Mouse (Mus musculus): ENCODE results near the gene Clcn1. TPM values are rescaled to one million over a fixed set of nuclear protein-coding genes. Genes with fewer than 3 reads are reported as not detected.

Clcn1 gene
- polyA plus RNA-seq, 1 experiment from 2014 or later, result 1.2 TPM

DNA sequence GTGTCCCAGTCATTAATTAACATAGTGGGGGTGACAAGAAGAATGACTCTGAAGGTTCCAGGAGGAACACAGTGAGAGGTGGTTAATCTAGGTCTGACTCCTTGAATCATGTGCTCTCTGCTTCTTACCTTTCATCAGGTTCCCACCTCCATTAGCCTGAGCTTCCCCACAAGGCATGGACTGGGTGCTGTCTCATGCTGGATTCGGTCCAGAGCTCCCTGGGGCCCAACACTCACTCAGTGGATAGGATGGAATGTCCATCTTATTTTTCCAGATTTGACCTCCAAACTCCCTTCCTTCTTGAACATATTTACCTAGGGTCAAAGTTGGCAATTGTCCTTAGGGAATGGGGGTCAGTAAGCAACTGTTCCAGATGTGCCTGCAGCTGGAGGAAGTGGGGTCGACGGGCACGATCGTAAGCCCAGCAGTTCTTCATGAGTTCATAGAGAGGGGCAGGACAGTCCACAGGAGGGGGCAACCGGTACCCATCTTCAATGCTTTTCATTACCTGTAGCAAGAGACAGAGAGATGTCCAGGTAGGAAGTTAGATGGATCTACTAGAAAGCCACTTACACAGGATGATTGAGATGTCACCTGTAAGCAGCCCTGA is 73.9 kb downstream of the Clcn1 start:
- no peak for ATAC-seq (ENCODE audit: low FRiP score)
- Histone ChIP-seq H3K27ac (replicated peaks) (no peak overlapping the region), H3K4me1 (0 out of 2 replicates have a peak, but pooled peaks cover 4% of the 10 kb centered on the region), H3K27me3 (replicated peaks) (no peaks in the 10 kb centered on the region), H3K9ac (replicated peaks) (no peak overlapping the region), H3K36me3 (peaks cover 49% of the 10 kb centered on the region), H3K4me2 (no peak overlapping the region), H3K9me3 (replicated peaks) (no peaks in the 10 kb centered on the region), H3K4me3 (replicated peaks) (no peak overlapping the region)
- 95% methylated on average over 6 of the region's 6 CpGs for WGBS

DNA sequence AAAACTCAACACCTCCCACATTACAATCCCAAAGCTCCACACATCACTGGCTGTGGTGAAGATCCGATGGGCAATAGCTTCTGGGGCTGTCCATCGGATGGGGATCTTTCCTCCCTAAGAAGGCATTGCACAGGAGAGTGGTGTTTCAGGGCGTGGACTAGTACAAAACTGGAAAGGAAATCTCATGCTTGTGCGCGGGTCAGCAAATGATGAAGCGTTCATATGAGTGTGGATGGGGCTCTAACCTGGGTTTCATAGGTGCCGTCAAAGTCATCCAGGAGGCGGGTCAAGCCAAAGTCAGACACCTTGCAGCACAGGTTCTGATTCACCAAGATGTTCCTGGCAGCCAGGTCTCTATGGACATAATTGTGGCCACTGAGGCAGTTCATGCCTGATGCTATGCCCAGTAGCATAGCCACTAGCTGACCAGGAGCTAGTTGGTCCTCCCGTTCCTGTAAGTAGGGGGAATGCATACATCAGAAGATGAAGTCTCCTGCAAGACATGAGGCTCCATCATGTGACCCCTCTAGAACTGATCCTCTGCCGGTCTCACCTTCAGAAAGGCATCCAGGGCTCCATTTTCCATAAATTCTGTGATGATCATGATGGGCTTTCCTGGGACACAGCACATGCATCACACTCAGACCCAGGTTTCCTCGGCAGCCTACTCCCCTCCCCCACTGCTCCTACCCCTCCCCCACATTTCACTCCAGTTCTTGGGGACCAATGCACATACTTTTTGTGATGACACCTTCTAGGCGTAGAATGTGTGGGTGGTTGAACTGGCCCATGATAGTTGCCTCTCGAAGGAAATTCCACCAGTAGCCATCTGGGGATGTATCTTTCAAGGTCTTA is 74.8 kb downstream of the Clcn1 start:
- Histone ChIP-seq H3K27ac (replicated peaks) (no peak overlapping the region), H3K36me3 (peaks cover 42% of the 10 kb centered on the region), H3K4me3 (replicated peaks) (no peak overlapping the region), H3K4me2 (no peak overlapping the region), H3K9ac (replicated peaks) (no peak overlapping the region), H3K4me1 (0 out of 2 replicates have a peak, but pooled peaks cover 4% of the 10 kb centered on the region), H3K9me3 (replicated peaks) (no peaks in the 10 kb centered on the region), H3K27me3 (replicated peaks) (no peaks in the 10 kb centered on the region)
- 93% methylated on average over 13 of the region's 13 CpGs for WGBS
- no peak for ATAC-seq (ENCODE audit: low FRiP score)

DNA sequence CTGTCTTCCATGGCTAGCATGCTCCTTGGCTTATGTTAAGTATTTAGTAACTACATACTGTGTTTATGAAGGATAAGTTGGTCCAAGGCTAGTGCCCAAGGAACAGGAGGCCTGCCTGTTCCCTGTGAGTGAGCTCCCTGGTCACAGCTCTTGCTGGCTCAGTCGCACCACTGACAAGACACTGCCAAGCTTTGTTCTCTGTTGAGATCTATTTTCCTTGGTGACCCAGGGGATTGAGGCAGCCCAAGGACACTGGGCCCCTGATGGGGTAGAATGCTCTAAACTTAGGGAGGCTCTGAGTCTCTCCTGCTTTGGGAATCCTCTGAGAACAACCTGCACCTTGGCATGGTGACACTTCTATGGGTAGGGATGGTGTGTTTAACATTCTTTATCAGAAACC is 75.6 kb downstream of the Clcn1 start:
- WGBS, result 71% methylated on average over 1 of the region's 1 CpGs
- Histone ChIP-seq H3K9ac (replicated peaks) (no peak overlapping the region), H3K27me3 (replicated peaks) (no peaks in the 10 kb centered on the region), H3K4me1 (0 out of 2 replicates have a peak, but pooled peaks cover 4% of the 10 kb centered on the region), H3K4me2 (no peak overlapping the region), H3K27ac (replicated peaks) (no peak overlapping the region), H3K36me3 (peaks cover 34% of the 10 kb centered on the region), H3K9me3 (replicated peaks) (no peaks in the 10 kb centered on the region), H3K4me3 (replicated peaks) (no peak overlapping the region)
- ATAC-seq (ENCODE audit: low FRiP score), result no peak

DNA sequence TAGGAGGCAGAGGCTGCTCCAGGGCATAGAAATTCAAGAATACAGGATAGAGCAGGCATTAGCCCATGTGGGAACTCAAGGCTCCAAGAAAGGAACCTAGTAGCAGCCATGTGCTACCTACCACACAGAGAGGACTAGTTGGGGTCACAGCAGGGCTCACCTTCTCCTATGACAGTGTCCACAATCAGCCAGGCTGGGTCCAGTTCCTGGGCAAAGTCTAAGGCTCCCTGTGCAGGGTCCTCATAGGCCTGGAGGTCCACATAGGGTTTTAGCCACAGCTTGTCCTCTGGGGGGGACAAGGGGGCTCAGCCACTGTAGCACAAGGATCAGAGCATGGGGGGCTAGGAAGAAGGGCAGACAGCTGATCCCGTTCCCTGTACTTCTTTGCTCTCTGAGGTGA is 76.0 kb downstream of the Clcn1 start:
- Histone ChIP-seq H3K4me1 (0 out of 2 replicates have a peak, but pooled peaks cover 4% of the 10 kb centered on the region), H3K27me3 (replicated peaks) (no peaks in the 10 kb centered on the region), H3K9me3 (replicated peaks) (no peaks in the 10 kb centered on the region), H3K9ac (replicated peaks) (no peak overlapping the region), H3K27ac (replicated peaks) (no peak overlapping the region), H3K4me2 (no peak overlapping the region), H3K4me3 (replicated peaks) (no peak overlapping the region), H3K36me3 (peaks cover 30% of the 10 kb centered on the region)
- no peak for ATAC-seq (ENCODE audit: low FRiP score)
- 86% methylated on average over 1 of the region's 1 CpGs for WGBS

DNA sequence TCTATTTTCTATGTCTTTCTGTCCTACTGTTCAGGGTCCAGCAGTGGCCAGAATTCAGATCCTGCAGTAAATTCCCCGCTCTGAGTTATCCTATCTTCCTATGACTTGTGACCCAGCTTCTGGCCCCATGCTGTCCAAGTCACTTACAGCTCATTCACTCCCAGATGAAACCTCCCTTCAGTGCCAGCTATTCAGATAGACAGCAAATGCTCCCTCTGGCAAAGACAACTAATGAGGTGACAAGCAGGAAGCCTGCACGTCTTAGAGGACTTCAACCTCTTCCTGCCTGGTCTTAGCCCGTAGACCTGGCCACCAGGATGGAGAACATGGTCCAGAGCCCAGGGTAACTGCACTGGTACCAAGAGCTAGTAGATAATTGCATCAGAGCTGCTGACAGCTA is 76.5 kb downstream of the Clcn1 start:
- no peak overlapping the region for H3K4me3 ChIP-seq (replicated peaks)
- ATAC-seq (ENCODE audit: low FRiP score), result no peak
- H3K4me2 ChIP-seq, result no peak overlapping the region
- H3K4me1 ChIP-seq, result 0 out of 2 replicates have a peak, but pooled peaks cover 4% of the 10 kb centered on the region
- H3K27me3 ChIP-seq (replicated peaks), result no peaks in the 10 kb centered on the region
- WGBS, result 63% methylated on average over 3 of the region's 3 CpGs
- H3K27ac ChIP-seq (replicated peaks), result no peak overlapping the region
- no peaks in the 10 kb centered on the region for H3K9me3 ChIP-seq (replicated peaks)
- H3K36me3 ChIP-seq, result peaks cover 25% of the 10 kb centered on the region
- no peak overlapping the region for H3K9ac ChIP-seq (replicated peaks)

DNA sequence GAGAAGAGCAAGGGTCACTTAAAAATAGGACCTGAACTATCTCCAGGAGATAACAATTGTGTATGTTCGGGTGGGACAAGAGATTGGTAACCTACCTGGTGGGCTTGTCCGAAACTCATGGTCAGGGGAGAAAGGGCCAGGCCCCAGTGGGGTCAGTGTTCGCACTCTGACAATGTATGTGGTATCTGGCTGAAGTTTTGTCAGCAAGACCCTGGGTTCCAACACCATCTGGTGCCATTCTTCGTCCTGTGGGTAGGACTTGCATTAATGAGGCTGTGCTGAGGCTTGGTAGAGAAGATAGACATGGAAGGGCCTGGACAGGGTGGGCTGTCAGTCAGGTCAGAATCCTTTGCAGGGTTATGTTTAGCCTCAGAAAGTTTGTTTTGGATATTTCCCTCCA is 77.6 kb downstream of the Clcn1 start:
- no peak overlapping the region for H3K4me2 ChIP-seq
- no peak for ATAC-seq (ENCODE audit: low FRiP score)
- no peak overlapping the region for H3K9ac ChIP-seq (replicated peaks)
- 92% methylated on average over 4 of the region's 4 CpGs for WGBS
- H3K27ac ChIP-seq (replicated peaks), result no peak overlapping the region
- peaks cover 15% of the 10 kb centered on the region for H3K36me3 ChIP-seq
- no peak overlapping the region for H3K4me3 ChIP-seq (replicated peaks)
- H3K9me3 ChIP-seq (replicated peaks), result no peaks in the 10 kb centered on the region
- H3K27me3 ChIP-seq (replicated peaks), result no peaks in the 10 kb centered on the region
- H3K4me1 ChIP-seq, result 0 out of 2 replicates have a peak, but pooled peaks cover 4% of the 10 kb centered on the region

DNA sequence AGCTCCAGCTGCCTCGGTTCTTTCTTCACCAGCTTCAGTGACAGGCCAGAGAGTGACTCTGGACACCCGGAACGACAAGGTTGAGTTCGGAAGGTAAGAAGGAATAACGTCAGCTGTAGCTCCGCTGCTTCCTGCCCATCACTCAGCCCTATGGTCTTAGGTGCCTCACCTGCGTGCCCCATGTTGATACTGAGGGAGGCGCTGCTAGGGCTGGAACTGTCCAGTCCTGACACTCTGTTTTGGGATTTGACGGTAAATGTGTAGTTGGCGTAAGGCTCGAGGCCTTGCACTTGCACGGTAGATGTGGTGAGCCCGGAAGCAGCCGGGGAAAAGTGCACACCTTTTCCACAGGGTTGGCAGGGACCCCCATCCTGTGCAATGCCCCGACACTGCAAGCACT is 78.1 kb downstream of the Clcn1 start:
- no peak overlapping the region for H3K9ac ChIP-seq (replicated peaks)
- no peak overlapping the region for H3K27ac ChIP-seq (replicated peaks)
- no peak overlapping the region for H3K4me3 ChIP-seq (replicated peaks)
- 0 out of 2 replicates have a peak, but pooled peaks cover 4% of the 10 kb centered on the region for H3K4me1 ChIP-seq
- H3K9me3 ChIP-seq (replicated peaks), result no peaks in the 10 kb centered on the region
- H3K27me3 ChIP-seq (replicated peaks), result no peaks in the 10 kb centered on the region
- no peak for ATAC-seq (ENCODE audit: low FRiP score)
- peaks cover 11% of the 10 kb centered on the region for H3K36me3 ChIP-seq
- H3K4me2 ChIP-seq, result no peak overlapping the region
- WGBS, result 95% methylated on average over 15 of the region's 15 CpGs

DNA sequence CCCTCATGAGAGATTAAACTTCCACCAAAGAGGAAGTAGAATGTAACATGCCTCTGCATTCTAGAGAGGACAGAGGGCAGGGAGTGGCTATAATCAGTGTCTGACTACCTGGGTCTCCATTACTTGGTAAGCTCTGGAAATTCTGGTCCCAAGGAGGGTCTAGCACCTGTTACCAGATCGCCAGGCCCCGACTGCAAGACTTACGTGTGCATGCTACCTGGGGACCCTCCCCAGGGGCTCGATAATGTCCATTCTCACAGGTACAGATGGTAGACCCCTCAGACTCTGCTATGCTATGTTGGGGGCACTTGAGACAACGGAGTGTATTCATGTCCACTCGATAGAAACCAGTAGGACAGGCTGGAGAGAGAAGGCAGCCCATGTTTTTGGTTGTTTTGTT is 78.7 kb downstream of the Clcn1 start:
- Histone ChIP-seq H3K36me3 (peaks cover 5% of the 10 kb centered on the region), H3K27me3 (replicated peaks) (no peaks in the 10 kb centered on the region), H3K9ac (replicated peaks) (no peak overlapping the region), H3K27ac (replicated peaks) (no peak overlapping the region), H3K4me1 (0 out of 2 replicates have a peak, but pooled peaks cover 4% of the 10 kb centered on the region), H3K4me2 (no peak overlapping the region), H3K9me3 (replicated peaks) (no peaks in the 10 kb centered on the region), H3K4me3 (replicated peaks) (no peak overlapping the region)
- WGBS, result 93% methylated on average over 6 of the region's 6 CpGs
- no peak for ATAC-seq (ENCODE audit: low FRiP score)

Other genes with a start within 250 kb of the Clcn1 start
- gene Sva, start 248.3 kb upstream of the Clcn1 start, polyA plus RNA-seq (2015; fragmentation: Nextera tagmentation; extraction: Ambion mirVana), result not detected in 2 replicates
- not detected in 2 replicates for gene Tas2r139, start 145.7 kb upstream of the Clcn1 start, polyA plus RNA-seq (2015; fragmentation: Nextera tagmentation; extraction: Ambion mirVana)
- not detected in 2 replicates for gene Tas2r144, start 71.4 kb upstream of the Clcn1 start, polyA plus RNA-seq (2015; fragmentation: Nextera tagmentation; extraction: Ambion mirVana)
- gene Gstk1, start 40.8 kb upstream of the Clcn1 start, polyA plus RNA-seq (2015; fragmentation: Nextera tagmentation; extraction: Ambion mirVana), result 13.7 and 14.4 TPM in 2 replicates
- 0.13 and 0.68 TPM in 2 replicates for gene Tmem139, start 24.7 kb upstream of the Clcn1 start, polyA plus RNA-seq (2015; fragmentation: Nextera tagmentation; extraction: Ambion mirVana)
- 27.1 and 35.9 TPM in 2 replicates for gene Casp2, start 21.7 kb upstream of the Clcn1 start, polyA plus RNA-seq (2015; fragmentation: Nextera tagmentation; extraction: Ambion mirVana)
- gene Fam131b, start 38.0 kb downstream of the Clcn1 start, polyA plus RNA-seq (2015; fragmentation: Nextera tagmentation; extraction: Ambion mirVana), result 6.9 and 8.2 TPM in 2 replicates
- 60.0 and 72.5 TPM in 2 replicates for gene Zyx, start 62.9 kb downstream of the Clcn1 start, polyA plus RNA-seq (2015; fragmentation: Nextera tagmentation; extraction: Ambion mirVana)
- gene Epha1, start 86.6 kb downstream of the Clcn1 start, polyA plus RNA-seq (2015; fragmentation: Nextera tagmentation; extraction: Ambion mirVana), result 0.24 and 1.9 TPM in 2 replicates
- gene Tas2r143, start 113.6 kb downstream of the Clcn1 start, polyA plus RNA-seq (2015; fragmentation: Nextera tagmentation; extraction: Ambion mirVana), result not detected in 2 replicates
- not detected in 2 replicates for gene Tas2r135, start 118.7 kb downstream of the Clcn1 start, polyA plus RNA-seq (2015; fragmentation: Nextera tagmentation; extraction: Ambion mirVana)
- 0.20 TPM in 1 of 2 replicates, not detected in the other for gene Tas2r126, start 147.8 kb downstream of the Clcn1 start, polyA plus RNA-seq (2015; fragmentation: Nextera tagmentation; extraction: Ambion mirVana)
- not detected in 2 replicates for gene Olfr458, start 178.5 kb downstream of the Clcn1 start, polyA plus RNA-seq (2015; fragmentation: Nextera tagmentation; extraction: Ambion mirVana)
- not detected in 2 replicates for gene Olfr457, start 189.7 kb downstream of the Clcn1 start, polyA plus RNA-seq (2015; fragmentation: Nextera tagmentation; extraction: Ambion mirVana)
- not detected in 2 replicates for gene Olfr456, start 200.5 kb downstream of the Clcn1 start, polyA plus RNA-seq (2015; fragmentation: Nextera tagmentation; extraction: Ambion mirVana)

All from neural tube, embryonic 15.5 days (tissue).